Comparison of ENCODE assay signal across 8 mouse cellular contexts in genomic region chr11:117969945-117970872, GRCm38 (mm10). TPM values are rescaled to one million over a fixed set of nuclear protein-coding genes. Genes with fewer than 3 reads are reported as not detected.
DNase-seq lines count a peak whose midpoint lies in the region; ATAC-seq and TF ChIP-seq lines count a peak whose summit lies in the region.

Gene Socs3, minus strand, starts transcription at chr11:117970047.

- no peaks in the 10 kb centered on the region for H3K9me3 ChIP-seq in forebrain, embryonic 10.5 days
- no peaks in the 10 kb centered on the region for H3K9me3 ChIP-seq in heart, embryonic 15.5 days (replicated peaks)
- no peaks in the 10 kb centered on the region for H3K9me3 ChIP-seq in liver, embryonic 14.5 days (ENCODE audit: control insufficient read depth, low read length)
- no peaks in the 10 kb centered on the region for H3K9me3 ChIP-seq in neural tube, embryonic 11.5 days (ENCODE audit: control insufficient read depth, low read length)
- H3K9me3 ChIP-seq in stomach, embryonic 16.5 days (replicated peaks; ENCODE audit: control insufficient read depth, low read length) = no peaks in the 10 kb centered on the region

- peaks cover 82% of the 10 kb centered on the region for H3K27me3 ChIP-seq in forebrain, embryonic 10.5 days (ENCODE audit: poor library complexity, severe bottlenecking)
- H3K27me3 ChIP-seq in heart, embryonic 15.5 days = peaks cover 26% of the 10 kb centered on the region
- peaks cover 48% of the 10 kb centered on the region for H3K27me3 ChIP-seq in liver, embryonic 14.5 days (ENCODE audit: control insufficient read depth, insufficient read depth, low read length)
- peaks cover 24% of the 10 kb centered on the region for H3K27me3 ChIP-seq in neural tube, embryonic 11.5 days (ENCODE audit: control insufficient read depth, insufficient read depth, low read length)
- H3K27me3 ChIP-seq in stomach, embryonic 16.5 days (ENCODE audit: control insufficient read depth, insufficient read depth, low read length) = no peaks in the 10 kb centered on the region

- peak; percentile 14 for ATAC-seq in heart, embryonic 15.5 days (replicated peaks; ENCODE audit: insufficient number of reproducible peaks, insufficient read depth, low FRiP score, low read depth)
- ATAC-seq in liver, embryonic 14.5 days (ENCODE audit: insufficient read depth) = peak; percentile 55
- ATAC-seq in neural tube, embryonic 11.5 days (ENCODE audit: insufficient read depth, low FRiP score, low TSS enrichment) = peak; percentile 21; the same call in 1 of the 2 replicates
- peak; percentile 26; the same call in 1 of the 2 replicates for ATAC-seq in stomach, embryonic 16.5 days (ENCODE audit: insufficient read depth, low FRiP score)

- H3K36me3 ChIP-seq in forebrain, embryonic 10.5 days (replicated peaks) = peaks cover 24% of the 10 kb centered on the region
- no peaks in the 10 kb centered on the region for H3K36me3 ChIP-seq in heart, embryonic 15.5 days
- H3K36me3 ChIP-seq in liver, embryonic 14.5 days (replicated peaks; ENCODE audit: control insufficient read depth, insufficient read depth, low read depth) = peaks cover 9% of the 10 kb centered on the region
- H3K36me3 ChIP-seq in neural tube, embryonic 11.5 days (ENCODE audit: control insufficient read depth, insufficient read depth, low read length) = no peaks in the 10 kb centered on the region
- no peaks in the 10 kb centered on the region; the same call in 1 of the 2 replicates for H3K36me3 ChIP-seq in stomach, embryonic 16.5 days (ENCODE audit: control insufficient read depth, insufficient read depth, low read length)

- WGBS in forebrain, embryonic 10.5 days = 12% methylated on average over 21 of the region's 21 CpGs
- WGBS in heart, embryonic 15.5 days = 10% methylated on average over 21 of the region's 21 CpGs
- 8% methylated on average over 21 of the region's 21 CpGs for WGBS in liver, embryonic 14.5 days (ENCODE audit: insufficient replicate concordance)
- 13% methylated on average over 21 of the region's 21 CpGs for WGBS in neural tube, embryonic 11.5 days
- WGBS in stomach, embryonic 16.5 days = 10% methylated on average over 21 of the region's 21 CpGs

- TF ChIP-seq EP300 in liver, embryonic 14.5 days (IDR thresholded peaks at IDR 0.05; ENCODE audit: low read depth) = no peak

- H3K4me3 ChIP-seq in forebrain, embryonic 10.5 days = peak within 1 kb of the TSS; percentile 72
- H3K4me3 ChIP-seq in heart, embryonic 15.5 days = peak within 1 kb of the TSS; percentile 73
- peak within 1 kb of the TSS; percentile 73 to 78 for H3K4me3 ChIP-seq in liver, embryonic 14.5 days (ENCODE audit: insufficient read depth in 1 of 2, low read depth in 2 of 2, low read length in 2 of 2)
- H3K4me3 ChIP-seq in neural tube, embryonic 11.5 days (ENCODE audit: low read depth, low read length) = peak within 1 kb of the TSS; percentile 65
- peak within 1 kb of the TSS; percentile 73 for H3K4me3 ChIP-seq in stomach, embryonic 16.5 days (replicated peaks; ENCODE audit: low read length)

- peak within 1 kb of the TSS; percentile 95 for H3K4me2 ChIP-seq in heart, embryonic 15.5 days
- peak within 1 kb of the TSS; percentile 74 for H3K4me2 ChIP-seq in liver, embryonic 14.5 days (ENCODE audit: low read depth)
- H3K4me2 ChIP-seq in neural tube, embryonic 11.5 days (ENCODE audit: low read depth) = peak within 1 kb of the TSS; percentile 99
- peak within 1 kb of the TSS; percentile 95 for H3K4me2 ChIP-seq in stomach, embryonic 16.5 days (ENCODE audit: low read depth, low read length)

- TF ChIP-seq CTCF in brain, embryonic 14.5 days (IDR thresholded peaks at IDR 0.05; ENCODE audit: borderline replicate concordance, extremely low read depth, insufficient read depth, insufficient read length) = peak; percentile 92
- peak; percentile 98 for TF ChIP-seq CTCF in liver, embryonic 14.5 days (IDR thresholded peaks at IDR 0.05; ENCODE audit: low read depth)

- peak; percentile 96 for DNase-seq in CD4-positive, CD25-positive, alpha-beta regulatory T cell, adult 2 months (ENCODE audit: low read depth, low spot score)
- DNase-seq in brain, embryonic 14.5 days (ENCODE audit: low read depth) = peak; percentile 92
- peak; percentile 93 for DNase-seq in forebrain, embryonic 10.5 days (ENCODE audit: extremely low spot score, low spot score)
- peak; percentile 92 to 98 for DNase-seq in kidney, postnatal 25 days
- peak; percentile 76 to 88 (median 76) for DNase-seq in liver, embryonic 14.5 days (ENCODE audit: low read depth in 3 of 3, low spot score in 3 of 3)
- DNase-seq in neural tube, embryonic 11.5 days (ENCODE audit: low spot score) = peak; percentile 93

- peak within 1 kb of the TSS; percentile 92 for H3K27ac ChIP-seq in forebrain, embryonic 10.5 days
- H3K27ac ChIP-seq in heart, embryonic 15.5 days = peak within 1 kb of the TSS; percentile 92
- peak within 1 kb of the TSS; percentile 76 for H3K27ac ChIP-seq in liver, embryonic 14.5 days
- peak within 1 kb of the TSS; percentile 87 for H3K27ac ChIP-seq in neural tube, embryonic 11.5 days (ENCODE audit: low read depth, low read length)
- peak within 1 kb of the TSS; percentile 96 for H3K27ac ChIP-seq in stomach, embryonic 16.5 days (ENCODE audit: low read length)

- no peak for TF ChIP-seq POLR2A in brain, embryonic 14.5 days (IDR thresholded peaks at IDR 0.05; ENCODE audit: borderline replicate concordance, extremely low read depth, insufficient read depth, insufficient read length, poor library complexity, severe bottlenecking)

- H3K9ac ChIP-seq in heart, embryonic 15.5 days = peak within 1 kb of the TSS; percentile 79
- peak within 1 kb of the TSS; percentile 76 for H3K9ac ChIP-seq in liver, embryonic 14.5 days (replicated peaks)
- peak within 1 kb of the TSS; percentile 86 for H3K9ac ChIP-seq in neural tube, embryonic 11.5 days (ENCODE audit: low read length)
- peak within 1 kb of the TSS; percentile 96 for H3K9ac ChIP-seq in stomach, embryonic 16.5 days (ENCODE audit: low read length)

- H3K4me1 ChIP-seq in forebrain, embryonic 10.5 days = peaks cover 96% of the 10 kb centered on the region
- peaks cover 64% of the 10 kb centered on the region for H3K4me1 ChIP-seq in heart, embryonic 15.5 days (replicated peaks)
- peaks cover 0 to 20% of the 10 kb centered on the region in 2 experiments; a peak in 2 of 4 replicates for H3K4me1 ChIP-seq in liver, embryonic 14.5 days (replicated peaks; ENCODE audit: control insufficient read depth in 2 of 2, insufficient read depth in 2 of 2, low read length in 1 of 2)
- H3K4me1 ChIP-seq in neural tube, embryonic 11.5 days (ENCODE audit: control insufficient read depth, insufficient read depth, low read length) = peaks cover 47% of the 10 kb centered on the region
- peaks cover 37% of the 10 kb centered on the region for H3K4me1 ChIP-seq in stomach, embryonic 16.5 days (ENCODE audit: control insufficient read depth, insufficient read depth, low read length)

RNA-seq across cellular contexts. Expression of gene Socs3, which starts in this region (rescaled TPM):
- 8.4 and 13.6 TPM in 2 replicates for polyA plus RNA-seq in brain, embryonic 14.5 days (2012; rRNA removed)
- 13.6 and 14.7 TPM in 2 replicates for polyA plus RNA-seq in forebrain, embryonic 10.5 days (2016; fragmentation: Nextera tagmentation; extraction: Ambion mirVana)
- polyA plus RNA-seq in heart, embryonic 15.5 days (2015; fragmentation: Nextera tagmentation; extraction: Ambion mirVana) = 6.7 and 10.9 TPM in 2 replicates
- 6.5 and 7.0 TPM in 2 replicates for polyA plus RNA-seq in liver, embryonic 14.5 days (2012; rRNA removed)
- polyA plus RNA-seq in liver, embryonic 14.5 days (2014; fragmentation: Nextera tagmentation; extraction: Ambion mirVana) = 2.2 and 2.7 TPM in 2 replicates
- polyA plus RNA-seq in neural tube, embryonic 11.5 days (2014; fragmentation: Nextera tagmentation; extraction: Ambion mirVana) = 3.7 and 5.1 TPM in 2 replicates
- 16.1 and 17.4 TPM in 2 replicates for polyA plus RNA-seq in stomach, embryonic 16.5 days (2015; fragmentation: Nextera tagmentation; extraction: Ambion mirVana)

Comparison
In these comparisons a context has a peak if more than half of its experiments do, and no peak if none do; other contexts are left out.
1. Peak in every context shown above with its lines: DNase-seq, ATAC-seq, H3K4me3 ChIP-seq and H3K27ac ChIP-seq.